Comparison of ENCODE assay signal across 15 mouse cellular contexts in the genomic region with DNA sequence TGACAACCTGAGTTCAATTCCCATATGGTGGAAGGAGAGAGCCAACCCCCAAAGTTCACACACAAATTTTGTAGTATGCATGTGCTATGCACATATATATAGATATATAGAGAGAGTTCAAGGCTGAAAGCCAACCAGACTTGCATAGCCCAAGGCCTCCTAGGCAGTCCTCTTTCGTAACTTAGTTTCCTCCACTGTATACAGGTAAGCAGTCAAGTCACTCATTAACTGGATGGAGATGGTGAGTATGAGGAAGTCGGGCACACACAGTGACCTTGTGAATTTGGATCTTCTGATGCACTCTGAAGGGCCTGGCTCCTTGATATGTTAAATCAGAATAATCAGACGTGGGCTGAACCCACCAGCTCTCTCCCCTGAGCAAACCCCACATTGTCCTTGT. TPM values are rescaled to one million over a fixed set of nuclear protein-coding genes. Genes with fewer than 3 reads are reported as not detected.
"Had no signal": no experiment of that assay in that cellular context is flagged by ENCODE, and none has a peak within 500 bp of the region (broad histone marks: within the 10 kb centered on the region; RNA-seq: fewer than 3 reads in every experiment).

No protein-coding gene starts in this region.

- DNase-seq: kidney, adult 2 months; kidney, postnatal 36 days; liver, embryonic 13.5 days; lung, postnatal 36 days; retina, postnatal 1 day; right cerebral cortex, postnatal 4 days; thymus, postnatal 14 days had no signal

- ATAC-seq: midbrain, embryonic 13.5 days had no signal

- H3K4me2 ChIP-seq: hindbrain, embryonic 15.5 days; liver, embryonic 13.5 days; lung, embryonic 15.5 days; midbrain, embryonic 13.5 days; neural tube, embryonic 15.5 days; stomach, embryonic 15.5 days had no signal

- H3K9me3 ChIP-seq: hindbrain, embryonic 15.5 days; limb, embryonic 10.5 days; liver, embryonic 13.5 days; lung, embryonic 15.5 days; midbrain, embryonic 13.5 days; neural tube, embryonic 15.5 days; stomach, embryonic 15.5 days had no signal

- H3K4me3 ChIP-seq: hindbrain, embryonic 15.5 days; limb, embryonic 10.5 days; liver, embryonic 13.5 days; lung, embryonic 15.5 days; midbrain, embryonic 13.5 days; neural tube, embryonic 15.5 days; stomach, embryonic 15.5 days had no signal

- H3K27ac ChIP-seq: hindbrain, embryonic 15.5 days; kidney, postnatal 0 days; limb, embryonic 10.5 days; liver, embryonic 13.5 days; lung, embryonic 15.5 days; midbrain, embryonic 13.5 days; neural tube, embryonic 15.5 days; stomach, embryonic 15.5 days had no signal

- H3K36me3 ChIP-seq: hindbrain, embryonic 15.5 days; limb, embryonic 10.5 days; liver, embryonic 13.5 days; lung, embryonic 15.5 days; midbrain, embryonic 13.5 days; neural tube, embryonic 15.5 days; stomach, embryonic 15.5 days had no signal

- H3K27me3 ChIP-seq: hindbrain, embryonic 15.5 days; liver, embryonic 13.5 days; lung, embryonic 15.5 days; midbrain, embryonic 13.5 days; neural tube, embryonic 15.5 days; stomach, embryonic 15.5 days had no signal

- H3K9ac ChIP-seq: hindbrain, embryonic 15.5 days; liver, embryonic 13.5 days; lung, embryonic 15.5 days; midbrain, embryonic 13.5 days; neural tube, embryonic 15.5 days; stomach, embryonic 15.5 days had no signal

RNA-seq across cellular contexts. Expression of gene Sh2d4b, which starts 4.8 kb away (rescaled TPM):
- total RNA-seq: megakaryocyte progenitor cell, adult 5-6 weeks had no signal
